Mouse (Mus musculus): ENCODE measurements around the gene Gm3636. TPM values are rescaled to one million over a fixed set of nuclear protein-coding genes. Genes with fewer than 3 reads are reported as not detected.

Gm3636 gene
- polyA plus RNA-seq (2017; shearing (Covaris generic)): 1 to 10 TPM; 6.9 to 7.5 TPM

DNA sequence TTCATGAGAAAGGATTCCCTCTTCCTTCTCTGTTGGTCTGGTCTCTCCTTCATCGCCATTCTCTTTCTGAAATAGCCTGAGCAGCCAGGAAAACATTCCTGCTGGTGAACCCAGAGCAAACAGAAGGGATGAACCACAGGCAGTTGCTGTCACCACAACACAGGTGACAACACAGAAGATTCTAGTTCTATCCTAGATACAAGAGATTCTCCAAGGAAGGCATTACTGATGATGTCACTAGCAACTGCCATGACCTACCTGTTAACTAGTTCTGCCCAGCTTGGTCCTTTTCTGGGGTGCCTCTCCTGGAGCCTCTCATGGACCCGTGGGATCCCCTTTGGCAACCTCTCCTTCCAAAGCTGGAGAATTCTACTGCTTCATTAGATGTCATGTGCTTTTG is at the start of gene Gm3636:
Gene Gm3636 (minus strand): TSS at position 101 of the 400 bp plus-strand sequence.

DNA sequence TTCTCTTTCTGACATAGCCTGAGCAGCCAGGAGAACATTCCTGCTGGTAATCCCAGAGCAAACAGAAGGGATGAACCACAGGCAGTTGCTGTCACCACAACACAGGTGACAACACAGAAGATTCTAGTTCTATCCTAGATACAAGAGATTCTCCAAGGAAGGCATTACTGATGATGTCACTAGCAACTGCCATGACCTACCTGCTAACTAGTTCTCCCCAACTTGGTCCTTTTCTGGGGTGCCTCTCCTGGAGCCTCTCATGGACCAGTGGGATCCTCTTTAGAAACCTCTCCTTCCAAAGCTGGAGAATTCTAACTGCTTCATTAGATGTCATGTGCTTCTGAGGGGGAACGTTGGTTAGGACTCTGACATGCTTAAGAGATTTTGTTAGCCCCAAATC is 32.2 kb upstream of the Gm3636 start, which contains the start of gene Gm8362:
Gene Gm8362 (minus strand): TSS at position 101 of the 400 bp plus-strand sequence.

DNA sequence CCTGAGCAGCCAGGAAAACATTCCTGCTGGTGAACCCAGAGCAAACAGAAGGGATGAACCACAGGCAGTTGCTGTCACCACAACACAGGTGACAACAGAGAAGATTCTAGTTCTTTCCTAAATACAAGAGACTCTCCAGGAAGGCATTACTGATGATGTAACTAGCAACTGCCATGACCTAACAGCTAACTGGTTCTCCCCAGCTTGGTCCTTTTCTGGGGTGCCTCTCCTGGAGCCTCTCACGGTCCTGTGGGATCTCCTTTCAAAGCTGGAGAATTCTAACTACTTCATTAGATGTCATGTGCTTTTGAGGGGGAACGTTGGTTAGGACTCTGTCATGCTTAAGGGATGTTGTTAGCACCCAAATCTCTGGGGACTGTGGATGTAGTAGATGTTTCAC is 22.0 kb downstream of the Gm3636 start, which contains the start of gene Gm8050:
Gene Gm8050 (minus strand): TSS at position 101 of the 400 bp plus-strand sequence.

Other genes with a start within 250 kb of the Gm3636 start
- gene Gm8356, start 205.0 kb downstream of the Gm3636 start, polyA plus RNA-seq (2017; shearing (Covaris generic)): under 1 TPM in 1 of 2 experiments, not detected in 1; 0.31 TPM
- not detected for gene Gm3629, start 151.7 kb downstream of the Gm3636 start, polyA plus RNA-seq (2017; shearing (Covaris generic))
- gene Gm3460, start 119.9 kb downstream of the Gm3636 start, polyA plus RNA-seq (2017; shearing (Covaris generic)): not detected
- under 1 TPM in 1 of 2 experiments, not detected in 1; 0.27 TPM for gene Gm10251, start 58.2 kb downstream of the Gm3636 start, polyA plus RNA-seq (2017; shearing (Covaris generic))
- gene Gm8050, start 22.1 kb downstream of the Gm3636 start, polyA plus RNA-seq (2017; shearing (Covaris generic)): not detected
- gene Gm8362, start 32.1 kb upstream of the Gm3636 start, polyA plus RNA-seq (2017; shearing (Covaris generic)): under 1 TPM in 1 of 2 experiments, not detected in 1; 0.44 TPM
- gene Gm3642, start 98.0 kb upstream of the Gm3636 start, polyA plus RNA-seq (2017; shearing (Covaris generic)): not detected
- gene Gm3667, start 147.6 kb upstream of the Gm3636 start, polyA plus RNA-seq (2017; shearing (Covaris generic)): 1 to 10 TPM; 1.9 to 2.7 TPM
- gene Gm6356, start 231.5 kb upstream of the Gm3636 start, polyA plus RNA-seq (2017; shearing (Covaris generic)): not detected